Mouse (Mus musculus): ENCODE measurements around the gene Hnrnpm. TPM values are rescaled to one million over a fixed set of nuclear protein-coding genes. Genes with fewer than 3 reads are reported as not detected.
"Not testable (repeated sequence)": the region's sequence is repeated elsewhere in the genome, so short reads cannot be mapped to it uniquely, and the experiment has no call there.

Gene Hnrnpm
- polyA plus RNA-seq, 1 experiment = 220 TPM

DNA sequence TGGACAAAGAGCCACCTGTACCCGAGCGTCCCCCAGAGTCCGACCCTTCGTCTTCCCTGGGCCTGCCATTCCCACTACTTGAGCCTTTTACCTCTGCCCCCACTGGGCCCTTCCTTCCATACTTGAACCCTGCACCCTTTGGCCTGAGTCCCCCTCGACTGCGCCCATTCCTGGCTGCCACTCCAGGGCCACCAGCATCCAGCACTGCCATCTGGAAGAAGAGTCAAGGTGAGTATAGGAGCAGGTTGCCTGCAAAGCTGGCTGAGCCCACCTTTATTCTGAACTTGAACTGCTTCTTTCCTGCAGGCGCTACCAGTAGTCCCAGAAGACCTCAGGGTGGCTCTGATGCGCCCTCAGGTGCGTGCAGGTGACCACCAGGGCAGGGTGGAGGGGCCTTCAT lies 55.4 kb downstream of the Hnrnpm start:
- Histone ChIP-seq H3K4me1 (replicated peaks; ENCODE audit: control insufficient read depth, insufficient read depth, low read length) (peaks cover 9% of the 10 kb centered on the region), H3K27me3 (ENCODE audit: control insufficient read depth, insufficient read depth, low read length) (no peaks in the 10 kb centered on the region), H3K27ac (ENCODE audit: control insufficient read depth, insufficient read depth, low read length) (no peak overlapping the region), H3K4me3 (ENCODE audit: control insufficient read depth, insufficient read depth, low read length) (no peak overlapping the region), H3K36me3 (ENCODE audit: control insufficient read depth, insufficient read depth, low read length) (peaks cover 6% of the 10 kb centered on the region; the same call in 1 of the 2 replicates)
- TF ChIP-seq CTCF (IDR thresholded peaks at IDR 0.05; ENCODE audit: borderline replicate concordance, control insufficient read depth, extremely low read depth, insufficient read depth, low read length, poor library complexity) = no peak
- no peak for DNase-seq
- WGBS = 98% methylated on average over 9 of the region's 9 CpGs

DNA sequence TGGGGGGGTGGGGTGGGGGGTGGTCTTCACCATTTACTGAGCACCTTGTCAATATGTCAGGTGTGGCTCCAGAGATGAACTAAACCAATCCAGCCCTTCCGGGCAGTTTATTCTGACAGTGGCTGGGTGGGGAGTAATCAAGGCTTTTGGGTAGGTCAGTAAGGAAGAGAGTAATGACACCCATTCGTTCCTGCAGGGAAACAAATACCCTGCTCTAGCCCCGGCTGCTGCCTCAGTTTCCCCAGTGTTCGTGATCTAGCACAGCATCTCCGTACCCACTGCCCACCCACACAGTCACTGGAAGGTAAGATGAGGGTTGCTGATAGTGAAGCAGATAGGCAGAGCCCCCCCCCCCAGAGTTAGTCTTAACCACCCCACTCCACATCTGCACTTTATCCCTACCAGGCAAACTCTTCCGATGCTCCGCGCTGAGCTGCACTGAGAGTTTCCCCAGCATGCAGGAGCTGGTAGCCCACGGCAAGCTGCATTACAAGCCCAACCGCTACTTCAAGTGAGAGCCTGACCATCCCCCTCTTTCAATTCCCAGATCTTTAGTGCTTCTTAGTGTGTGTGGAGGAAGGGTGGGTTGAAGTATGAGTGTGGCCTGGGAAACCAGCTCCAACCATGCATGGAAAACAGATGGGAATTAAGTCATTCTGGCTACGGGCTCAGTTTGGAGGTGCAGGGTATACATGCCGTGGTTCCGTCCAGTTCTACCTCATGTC lies 56.3 kb downstream of the Hnrnpm start:
- no peak overlapping the region for H3K4me3 ChIP-seq (ENCODE audit: control insufficient read depth, insufficient read depth, low read length)
- H3K4me1 ChIP-seq (replicated peaks; ENCODE audit: control insufficient read depth, insufficient read depth, low read length) = peaks cover 9% of the 10 kb centered on the region
- no peak for TF ChIP-seq CTCF (IDR thresholded peaks at IDR 0.05; ENCODE audit: borderline replicate concordance, control insufficient read depth, extremely low read depth, insufficient read depth, low read length, poor library complexity)
- TF ChIP-seq POLR2A (IDR thresholded peaks at IDR 0.05; ENCODE audit: control insufficient read depth, extremely low read depth, insufficient read depth, low read length, poor library complexity) = no peak
- H3K27ac ChIP-seq (ENCODE audit: control insufficient read depth, insufficient read depth, low read length) = no peak overlapping the region
- peaks cover 6% of the 10 kb centered on the region; the same call in 1 of the 2 replicates for H3K36me3 ChIP-seq (ENCODE audit: control insufficient read depth, insufficient read depth, low read length)
- no peaks in the 10 kb centered on the region for H3K27me3 ChIP-seq (ENCODE audit: control insufficient read depth, insufficient read depth, low read length)
- DNase-seq = no peak
- WGBS = 95% methylated on average over 13 of the region's 13 CpGs

DNA sequence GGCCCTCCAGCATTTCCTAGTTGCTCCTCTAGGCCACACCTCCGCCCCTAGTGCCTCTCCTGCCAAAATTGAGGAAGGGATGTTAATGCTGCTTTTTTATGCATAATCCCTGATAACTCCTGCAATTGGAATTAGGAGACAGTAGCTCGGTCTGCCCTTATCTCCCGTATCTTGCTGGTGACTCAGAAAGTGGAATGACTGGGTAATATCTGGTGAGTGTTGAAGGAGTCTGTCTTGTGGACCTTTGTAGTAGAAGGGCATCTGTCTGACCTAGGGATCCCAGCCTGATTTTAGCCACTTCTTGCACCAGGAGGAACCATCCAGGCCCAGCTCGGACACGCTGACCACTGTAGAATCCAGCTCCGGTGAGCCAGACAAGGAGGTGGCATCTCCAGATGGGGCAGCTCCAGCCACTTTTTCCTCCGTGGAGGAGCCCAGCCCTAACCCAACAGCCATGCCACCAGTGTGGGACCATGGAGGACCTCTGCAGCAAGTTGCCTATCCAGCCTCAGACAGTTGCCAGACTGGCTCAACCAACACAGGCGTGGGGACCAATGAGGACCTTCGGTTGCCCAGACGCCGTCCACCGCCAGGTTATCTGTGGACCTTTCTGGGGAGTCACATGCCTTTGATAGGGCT lies 57.1 kb downstream of the Hnrnpm start:
- H3K4me1 ChIP-seq (replicated peaks; ENCODE audit: control insufficient read depth, insufficient read depth, low read length) = peaks cover 9% of the 10 kb centered on the region
- TF ChIP-seq CTCF (IDR thresholded peaks at IDR 0.05; ENCODE audit: borderline replicate concordance, control insufficient read depth, extremely low read depth, insufficient read depth, low read length, poor library complexity) = no peak
- no peak for TF ChIP-seq POLR2A (IDR thresholded peaks at IDR 0.05; ENCODE audit: control insufficient read depth, extremely low read depth, insufficient read depth, low read length, poor library complexity)
- DNase-seq = no peak
- H3K27ac ChIP-seq (ENCODE audit: control insufficient read depth, insufficient read depth, low read length) = peak overlapping the region; percentile 83; the same call in 1 of the 2 replicates
- 73% methylated on average over 12 of the region's 12 CpGs for WGBS
- H3K4me3 ChIP-seq (ENCODE audit: control insufficient read depth, insufficient read depth, low read length) = peak overlapping the region; percentile 60
- peaks cover 6% of the 10 kb centered on the region; the same call in 1 of the 2 replicates for H3K36me3 ChIP-seq (ENCODE audit: control insufficient read depth, insufficient read depth, low read length)
- H3K27me3 ChIP-seq (ENCODE audit: control insufficient read depth, insufficient read depth, low read length) = no peaks in the 10 kb centered on the region

DNA sequence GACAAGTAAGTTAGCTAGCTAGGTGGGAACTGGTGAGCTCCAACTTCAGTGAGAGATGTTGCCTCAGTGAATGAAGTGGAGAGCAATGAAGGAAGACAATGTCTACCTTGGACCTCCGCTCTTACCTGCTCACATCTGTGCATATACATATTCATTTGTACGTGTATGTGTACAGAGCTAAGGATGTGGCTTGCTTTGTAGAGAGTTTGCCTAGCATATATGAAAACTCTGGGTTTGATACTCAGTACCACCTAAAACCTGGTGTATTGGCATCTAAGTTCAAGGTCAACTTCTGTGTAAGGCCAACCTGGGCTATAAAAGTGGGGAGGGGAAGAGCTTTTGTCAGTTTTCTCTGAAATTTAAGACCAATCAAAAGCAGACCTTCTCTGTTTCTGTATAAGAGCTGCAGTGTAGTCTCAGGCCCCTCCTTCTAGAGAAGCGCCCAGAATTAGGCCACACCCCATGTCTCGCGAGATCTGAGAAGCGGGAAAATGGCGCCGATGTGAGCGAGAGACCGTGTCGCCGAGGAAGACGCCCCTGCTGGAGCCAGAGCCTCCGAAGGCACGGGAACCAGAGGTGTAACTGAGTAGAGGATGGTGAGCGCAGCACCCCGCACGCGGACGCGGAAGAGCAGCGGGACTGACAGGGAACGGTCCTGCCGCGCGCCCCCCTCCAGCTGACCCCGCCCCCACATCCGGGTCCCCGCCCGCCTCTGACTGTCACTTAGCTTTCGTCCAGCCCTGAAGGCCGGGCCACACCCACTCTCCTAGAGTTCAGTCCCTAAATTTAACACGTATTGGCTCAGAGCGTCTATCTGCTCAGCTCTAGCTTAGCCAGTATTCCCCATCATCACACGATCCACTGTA lies 57.8 kb downstream of the Hnrnpm start, which contains the start of gene Zfp414:
Gene Zfp414, plus strand, starts transcription at position 470 of the 866 bp plus-strand sequence.
- peak; percentile 89 for DNase-seq
- peak within 1 kb of the TSS; percentile 83 for H3K27ac ChIP-seq (ENCODE audit: control insufficient read depth, insufficient read depth, low read length)
- H3K27me3 ChIP-seq (ENCODE audit: control insufficient read depth, insufficient read depth, low read length) = no peaks in the 10 kb centered on the region
- H3K4me3 ChIP-seq (ENCODE audit: control insufficient read depth, insufficient read depth, low read length) = peak within 1 kb of the TSS; percentile 60
- 3% methylated on average over 35 of the region's 35 CpGs for WGBS
- peaks cover 6% of the 10 kb centered on the region; the same call in 1 of the 2 replicates for H3K36me3 ChIP-seq (ENCODE audit: control insufficient read depth, insufficient read depth, low read length)
- peaks cover 9% of the 10 kb centered on the region for H3K4me1 ChIP-seq (replicated peaks; ENCODE audit: control insufficient read depth, insufficient read depth, low read length)
- TF ChIP-seq POLR2A (IDR thresholded peaks at IDR 0.05; ENCODE audit: control insufficient read depth, extremely low read depth, insufficient read depth, low read length, poor library complexity) (peak; percentile 54; the same call in 1 of the 2 replicates), CTCF (IDR thresholded peaks at IDR 0.05; ENCODE audit: borderline replicate concordance, control insufficient read depth, extremely low read depth, insufficient read depth, low read length, poor library complexity) (no peak)

DNA sequence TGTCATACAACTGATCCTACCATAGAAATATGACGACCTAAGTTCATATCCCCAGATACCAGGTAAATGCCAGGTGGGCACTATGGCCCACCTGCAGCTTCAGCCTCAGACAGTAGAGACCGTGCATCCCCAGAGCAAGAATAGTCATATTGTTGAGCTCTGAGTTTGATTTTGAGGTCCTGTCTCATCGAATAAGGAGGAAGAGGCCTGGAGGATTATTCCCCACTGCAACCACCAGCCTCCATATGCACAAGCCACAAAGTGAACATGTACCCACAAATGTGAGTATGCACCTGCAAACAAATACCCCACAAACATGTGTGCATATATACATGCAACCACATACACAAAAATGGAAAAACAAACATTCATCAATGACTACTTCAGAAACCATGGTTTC lies 59.4 kb downstream of the Hnrnpm start:
- Histone ChIP-seq H3K4me1 (replicated peaks; ENCODE audit: control insufficient read depth, insufficient read depth, low read length) (peaks cover 9% of the 10 kb centered on the region), H3K27me3 (ENCODE audit: control insufficient read depth, insufficient read depth, low read length) (no peaks in the 10 kb centered on the region), H3K27ac (ENCODE audit: control insufficient read depth, insufficient read depth, low read length) (no peak overlapping the region), H3K4me3 (ENCODE audit: control insufficient read depth, insufficient read depth, low read length) (no peak overlapping the region), H3K36me3 (ENCODE audit: control insufficient read depth, insufficient read depth, low read length) (peaks cover 6% of the 10 kb centered on the region; the same call in 1 of the 2 replicates)
- DNase-seq = no peak
- WGBS = 71% methylated on average over 3 of the region's 3 CpGs
- TF ChIP-seq CTCF (IDR thresholded peaks at IDR 0.05; ENCODE audit: borderline replicate concordance, control insufficient read depth, extremely low read depth, insufficient read depth, low read length, poor library complexity) = no peak
- TF ChIP-seq POLR2A (IDR thresholded peaks at IDR 0.05; ENCODE audit: control insufficient read depth, extremely low read depth, insufficient read depth, low read length, poor library complexity) = no peak

DNA sequence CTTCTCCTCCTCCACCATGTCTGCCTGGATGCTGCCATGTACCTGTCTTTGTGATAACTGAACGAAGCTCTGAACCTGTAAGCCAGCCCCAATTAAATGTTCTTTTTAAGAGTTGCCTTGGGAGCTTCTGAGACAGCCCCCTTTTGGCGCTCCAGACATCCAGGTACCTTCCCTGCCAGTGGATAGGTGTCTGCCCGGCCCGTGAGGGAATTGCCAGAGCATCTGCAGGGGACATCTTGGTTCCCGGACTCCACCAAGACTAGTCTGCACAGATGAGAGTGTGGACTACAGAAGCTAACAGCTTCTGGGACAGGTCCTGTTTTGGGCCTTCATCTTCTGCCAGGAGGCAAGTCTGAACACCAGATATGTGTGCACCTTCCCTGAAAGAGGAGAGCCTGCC lies 72.9 kb downstream of the Hnrnpm start:
- not testable (repeated sequence) for H3K4me1 ChIP-seq (replicated peaks; ENCODE audit: control insufficient read depth, insufficient read depth, low read length); H3K27me3 ChIP-seq (ENCODE audit: control insufficient read depth, insufficient read depth, low read length); H3K36me3 ChIP-seq (ENCODE audit: control insufficient read depth, insufficient read depth, low read length); H3K27ac ChIP-seq (ENCODE audit: control insufficient read depth, insufficient read depth, low read length); H3K4me3 ChIP-seq (ENCODE audit: control insufficient read depth, insufficient read depth, low read length); DNase-seq
- WGBS = 97% methylated on average over 5 of the region's 5 CpGs

Data from thymus, adult 2 months (tissue).